Mouse (Mus musculus) kidney, postnatal 0 days (tissue): Measurements from ENCODE around the gene Gabrg2. TPM values are rescaled to one million over a fixed set of nuclear protein-coding genes. Genes with fewer than 3 reads are reported as not detected.

Experiments
- ATAC-seq: fragments of 200-750 bp; cut with Nextera tagmentation; replicated peaks from 2 replicates; pipeline ENCODE4 v1.8.0; 2017; ENCODE audit warnings: low read depth, moderate number of reproducible peaks, moderate TSS enrichment, moderate library complexity; ENCODE audit not compliant: low FRiP score
- DNase-seq: peaks from one replicate; pipeline ENCODE4 v3.0.0-alpha.2; 2016; ENCODE audit warnings: low spot score
- H3K27ac ChIP-seq: fragments of 300-500 bp; sonication (generic); 2 replicates; pipeline ENCODE4 v1.5.1; 2014; ENCODE audit warnings: mild to moderate bottlenecking
- H3K27me3 ChIP-seq: fragments of 300-500 bp; sonication (generic); 2 replicates; pipeline ENCODE4 v1.6.1; 2014; ENCODE audit warnings: low read length, mixed read lengths; ENCODE audit not compliant: insufficient read depth
- H3K36me3 ChIP-seq: fragments of 300-500 bp; sonication (generic); 2 replicates; pipeline ENCODE4 v1.6.1; 2014; ENCODE audit warnings: low read length, mixed read lengths; ENCODE audit not compliant: insufficient read depth
- H3K4me1 ChIP-seq: fragments of 300-500 bp; sonication (generic); replicated peaks from 2 replicates; pipeline ENCODE4 v1.6.1; 2014; ENCODE audit warnings: antibody characterized with exemption, low read length, mixed read lengths; ENCODE audit not compliant: insufficient read depth
- H3K4me2 ChIP-seq: fragments of 300-500 bp; sonication (generic); 2 replicates; pipeline ENCODE4 v1.6.1; 2014; ENCODE audit warnings: mild to moderate bottlenecking, low read length, moderate library complexity, mixed read lengths
- H3K4me3 ChIP-seq: fragments of 300-500 bp; sonication (generic); replicated peaks from 2 replicates; pipeline ENCODE4 v1.5.1; 2014; ENCODE audit warnings: low read depth, low read length
- H3K9ac ChIP-seq: fragments of 300-500 bp; sonication (generic); 2 replicates; pipeline ENCODE4 v1.6.1; 2014; ENCODE audit warnings: low read depth, low read length
- H3K9me3 ChIP-seq: fragments of 300-500 bp; sonication (generic); replicated peaks from 2 replicates; pipeline ENCODE4 v1.6.1; 2016; ENCODE audit warnings: low read length, inconsistent platforms, mixed read lengths
- CTCF ChIP-seq: IDR thresholded peaks from 2 replicates; pipeline ENCODE4 v1.5.1; 2016; ENCODE audit warnings: antibody characterized with exemption, low read depth, mild to moderate bottlenecking, moderate library complexity
- WGBS: fragments of 180-500 bp; shearing (Covaris S2); extraction: QIAGEN DNeasy Blood & Tissue Kit; methylation state at CpG from one replicate; pipeline ENCODE4 v1.1.7; 2014; 5-methylcytosine and 5-hydroxymethylcytosine counted together
- polyA plus RNA-seq: library from polyadenylated mRNA; unstranded; fragments of >200 nt; fragmentation: Nextera tagmentation; extraction: Ambion mirVana; gene quantifications from 2 replicates; pipeline ENCODE4 v1.2.1, GENCODE M21; 2015

Gabrg2 gene
- polyA plus RNA-seq, 1 experiment from 2014 or later: 0.07 TPM

DNA sequence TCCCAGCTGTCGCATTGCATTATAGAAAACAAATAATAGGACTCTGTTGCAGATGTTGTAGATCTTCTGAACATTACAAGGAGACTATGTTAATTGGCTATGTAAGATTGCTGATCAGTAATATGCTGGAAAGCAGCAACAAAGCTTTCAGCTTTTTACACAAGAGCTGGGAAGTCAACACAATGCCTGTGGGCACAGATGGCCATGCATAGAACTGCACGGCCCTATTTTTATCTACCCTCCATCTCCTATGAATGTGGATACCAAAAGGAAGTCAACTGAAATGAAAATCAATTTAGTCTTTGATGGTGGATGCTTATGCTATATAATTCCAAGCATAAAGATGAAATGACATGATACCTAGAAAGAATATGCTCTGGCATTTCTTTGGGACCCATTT lies 47.1 kb downstream of the Gabrg2 start:
- Histone ChIP-seq H3K4me1 (no peaks in the 10 kb centered on the region), H3K4me3 (no peak overlapping the region), H3K4me2 (no peak overlapping the region), H3K36me3 (no peaks in the 10 kb centered on the region), H3K27ac (no peak overlapping the region), H3K27me3 (no peaks in the 10 kb centered on the region), H3K9ac (no peak overlapping the region), H3K9me3 (no peaks in the 10 kb centered on the region)
- WGBS: 79% methylated on average over 2 of the region's 2 CpGs
- no peak for TF ChIP-seq CTCF
- ATAC-seq (no peak), DNase-seq (no peak)

DNA sequence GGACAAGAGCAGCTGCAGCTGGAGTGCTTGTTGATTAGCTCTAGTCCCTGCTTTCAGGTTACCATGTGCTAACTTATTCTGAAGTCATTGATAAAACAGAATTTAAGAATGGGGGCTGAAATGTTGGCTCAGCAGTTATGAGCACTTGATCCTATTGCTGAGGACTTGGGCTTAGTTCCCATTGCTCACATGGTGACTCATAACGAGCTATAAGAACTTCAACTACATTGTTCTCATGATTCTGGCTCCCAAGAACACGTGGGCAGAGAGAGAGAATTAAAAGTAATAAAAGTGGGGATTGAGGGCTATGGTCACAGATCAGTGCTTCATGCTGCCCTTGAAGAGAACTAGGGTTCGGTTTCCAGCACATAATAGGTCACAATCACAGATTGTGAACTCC lies 48.8 kb downstream of the Gabrg2 start:
- no peak overlapping the region for H3K27ac ChIP-seq
- ATAC-seq (no peak), DNase-seq (no peak)
- no peak overlapping the region for H3K9ac ChIP-seq
- H3K27me3 ChIP-seq: no peaks in the 10 kb centered on the region
- no peak overlapping the region for H3K4me2 ChIP-seq
- 56% methylated on average over 3 of the region's 3 CpGs for WGBS
- no peaks in the 10 kb centered on the region for H3K9me3 ChIP-seq
- no peak overlapping the region for H3K4me3 ChIP-seq
- no peak for TF ChIP-seq CTCF
- no peaks in the 10 kb centered on the region for H3K4me1 ChIP-seq
- H3K36me3 ChIP-seq: no peaks in the 10 kb centered on the region

DNA sequence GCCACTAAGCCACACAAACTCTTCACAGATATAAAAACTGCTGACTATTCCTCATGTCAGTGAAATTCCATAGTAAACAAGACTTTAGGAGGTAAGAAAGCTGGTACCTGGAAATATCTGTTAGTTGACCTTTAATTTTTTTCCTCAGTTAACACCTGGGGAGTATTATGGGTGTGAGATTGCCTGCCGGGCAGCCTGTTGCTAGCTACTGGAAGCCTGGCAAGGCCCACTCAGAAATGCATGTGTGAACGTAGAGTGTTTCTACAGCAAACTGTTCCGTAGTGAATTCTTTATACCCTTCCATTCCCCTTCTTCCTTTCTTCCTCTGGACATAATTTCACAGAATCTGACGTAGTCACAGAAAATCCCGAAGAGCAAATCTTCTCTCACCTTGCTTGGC lies 55.2 kb downstream of the Gabrg2 start:
- Histone ChIP-seq H3K4me1 (no peaks in the 10 kb centered on the region), H3K36me3 (no peaks in the 10 kb centered on the region), H3K4me2 (no peak overlapping the region), H3K4me3 (no peak overlapping the region), H3K27me3 (no peaks in the 10 kb centered on the region), H3K9ac (no peak overlapping the region), H3K27ac (no peak overlapping the region), H3K9me3 (no peaks in the 10 kb centered on the region)
- no peak for ATAC-seq
- no peak for DNase-seq
- WGBS: 96% methylated on average over 5 of the region's 5 CpGs
- no peak for TF ChIP-seq CTCF

DNA sequence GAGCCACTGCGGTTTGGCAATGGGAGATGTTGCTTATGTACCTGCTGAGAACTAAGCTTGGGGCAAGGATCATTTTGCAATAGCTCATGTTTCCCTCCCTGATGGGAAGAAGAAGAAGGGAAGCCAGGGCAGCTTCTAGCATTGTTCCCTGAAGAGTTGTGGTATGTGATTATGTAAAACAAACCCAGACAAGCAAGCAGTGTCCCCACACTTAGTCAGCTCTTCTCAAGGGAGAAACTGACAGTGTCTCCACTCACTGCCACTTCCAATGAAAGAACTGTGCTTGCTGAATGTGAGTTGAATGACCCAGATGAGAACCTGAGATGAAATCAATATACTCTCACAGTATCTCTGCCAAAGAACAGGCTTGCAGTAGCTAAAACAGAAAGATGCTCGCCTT lies 62.7 kb downstream of the Gabrg2 start:
- Histone ChIP-seq H3K36me3 (no peaks in the 10 kb centered on the region), H3K4me2 (no peak overlapping the region), H3K27ac (no peak overlapping the region), H3K9me3 (no peaks in the 10 kb centered on the region), H3K27me3 (no peaks in the 10 kb centered on the region), H3K9ac (no peak overlapping the region), H3K4me3 (no peak overlapping the region), H3K4me1 (no peaks in the 10 kb centered on the region)
- no peak for TF ChIP-seq CTCF
- WGBS: 68% methylated on average over 2 of the region's 2 CpGs
- DNase-seq: no peak
- no peak for ATAC-seq

DNA sequence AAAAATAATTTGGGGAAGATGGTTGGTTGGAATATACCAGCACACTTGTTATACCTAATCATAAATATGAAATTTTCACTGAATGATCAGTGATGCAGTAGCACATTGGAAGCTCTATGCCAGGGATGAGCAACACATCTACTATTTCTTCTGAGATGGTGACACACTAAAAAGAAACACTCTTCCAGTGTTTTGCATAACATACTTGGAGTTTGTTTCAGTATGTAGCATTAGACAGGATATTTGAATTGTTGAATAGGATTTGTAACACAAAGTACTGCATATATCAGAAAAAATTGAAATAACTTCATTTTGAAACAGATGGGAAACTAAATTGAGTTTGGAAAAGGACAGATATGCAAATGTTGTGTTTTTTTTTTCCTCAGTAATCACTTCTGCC lies 81.8 kb downstream of the Gabrg2 start:
- no peak overlapping the region for H3K27ac ChIP-seq
- ATAC-seq: no peak
- H3K9ac ChIP-seq: no peak overlapping the region
- no peak overlapping the region for H3K4me2 ChIP-seq
- H3K27me3 ChIP-seq: no peaks in the 10 kb centered on the region
- H3K36me3 ChIP-seq: no peaks in the 10 kb centered on the region
- no peak for DNase-seq
- H3K9me3 ChIP-seq: no peaks in the 10 kb centered on the region
- no peak overlapping the region for H3K4me3 ChIP-seq
- H3K4me1 ChIP-seq: no peaks in the 10 kb centered on the region
- no peak for TF ChIP-seq CTCF

DNA sequence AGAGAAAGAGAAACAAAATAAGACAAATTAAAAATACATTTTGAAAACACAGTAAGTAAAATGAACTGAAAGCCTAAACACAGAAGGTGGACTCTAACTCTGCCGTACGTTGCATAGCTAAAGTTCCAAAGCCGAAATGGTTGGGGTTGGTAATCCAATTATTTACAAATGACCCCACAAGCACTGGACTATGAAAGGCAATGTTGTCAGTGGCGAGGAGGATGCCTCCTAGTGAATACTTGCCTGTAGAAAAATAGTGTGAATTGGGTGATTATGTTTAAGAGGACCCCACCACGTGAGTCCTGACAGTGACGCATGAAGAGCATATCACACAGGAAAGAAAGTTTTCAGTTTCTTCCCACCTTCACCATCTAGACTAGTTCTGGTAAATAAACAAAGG lies 86.6 kb downstream of the Gabrg2 start:
- Histone ChIP-seq H3K4me3 (no peak overlapping the region), H3K4me1 (no peaks in the 10 kb centered on the region), H3K4me2 (no peak overlapping the region), H3K9me3 (no peaks in the 10 kb centered on the region), H3K27me3 (no peaks in the 10 kb centered on the region), H3K9ac (no peak overlapping the region), H3K36me3 (no peaks in the 10 kb centered on the region), H3K27ac (no peak overlapping the region)
- WGBS: 63% methylated on average over 6 of the region's 6 CpGs
- no peak for TF ChIP-seq CTCF
- no peak for DNase-seq
- no peak for ATAC-seq

DNA sequence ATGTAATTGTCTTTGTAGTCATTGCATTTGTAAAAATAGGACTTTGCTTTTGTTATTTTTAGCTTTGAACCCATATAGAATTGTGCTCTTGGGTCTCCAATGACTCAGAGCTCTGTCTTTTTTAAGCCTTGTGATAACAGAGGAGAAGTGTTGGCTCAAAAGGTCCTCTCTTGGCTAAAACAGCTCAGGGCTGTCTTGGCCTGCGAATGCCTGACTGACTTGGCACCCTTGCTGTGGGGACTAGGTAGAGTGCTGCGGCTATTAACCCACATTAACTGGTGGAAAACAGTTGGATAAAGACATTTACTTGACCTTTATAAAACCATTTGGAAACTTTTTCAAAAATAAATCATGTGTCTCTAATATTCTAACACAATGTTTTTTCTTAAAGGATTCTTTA lies 97.0 kb downstream of the Gabrg2 start:
- Histone ChIP-seq H3K27ac (no peak overlapping the region), H3K9me3 (no peaks in the 10 kb centered on the region), H3K36me3 (no peaks in the 10 kb centered on the region), H3K4me3 (no peak overlapping the region), H3K4me1 (no peaks in the 10 kb centered on the region), H3K27me3 (no peaks in the 10 kb centered on the region), H3K9ac (no peak overlapping the region), H3K4me2 (no peak overlapping the region)
- 91% methylated on average over 2 of the region's 2 CpGs for WGBS
- ATAC-seq: no peak
- DNase-seq: no peak
- no peak for TF ChIP-seq CTCF

Other genes starting within 250 kb of the Gabrg2 start
- gene Gabra1, start 182.1 kb upstream of the Gabrg2 start, polyA plus RNA-seq: 0.33 and 0.68 TPM in 2 replicates